Mouse (Mus musculus): Measurements from ENCODE around the gene Gm10944. TPM values are rescaled to one million over a fixed set of nuclear protein-coding genes. Genes with fewer than 3 reads are reported as not detected.

Gm10944 gene
- polyA plus RNA-seq, 1 experiment from 2014 or later: not detected

DNA sequence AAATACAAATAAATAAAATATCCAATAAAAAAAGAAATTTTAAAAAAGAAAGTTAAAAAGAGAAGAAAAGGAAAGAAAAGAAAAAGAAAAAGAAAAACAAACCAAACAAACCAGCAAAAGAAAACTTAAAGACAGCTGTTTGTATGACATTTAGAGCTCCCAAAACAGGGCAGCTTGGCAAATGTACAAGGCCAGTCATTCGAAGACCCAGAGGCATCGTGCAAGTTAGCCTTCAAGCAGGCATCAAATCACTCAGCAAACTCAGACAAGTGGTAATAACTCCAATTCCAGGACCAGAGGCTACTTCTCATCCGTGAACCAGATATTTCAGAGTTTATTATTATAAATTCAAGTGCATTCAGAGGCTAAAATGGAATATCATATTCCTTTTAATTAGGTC, 45.4 kb downstream of the Gm10944 start:
- no peak for DNase-seq (ENCODE audit: extremely low spot score, low spot score)
- Histone ChIP-seq H3K4me1 (peaks cover 4% of the 10 kb centered on the region; the same call in 1 of the 2 replicates), H3K4me3 (no peak overlapping the region), H3K9me3 (no peaks in the 10 kb centered on the region), H3K36me3 (replicated peaks) (no peaks in the 10 kb centered on the region), H3K27me3 (ENCODE audit: poor library complexity, severe bottlenecking) (no peaks in the 10 kb centered on the region), H3K27ac (no peak overlapping the region)
- 87% methylated on average over 3 of the region's 3 CpGs for WGBS

Other genes with a start within 250 kb of the Gm10944 start
- 0.11 and 0.19 TPM in 2 replicates for gene Adgb, start 209.0 kb upstream of the Gm10944 start, polyA plus RNA-seq (2016; fragmentation: Nextera tagmentation; extraction: Ambion mirVana)
- 7.1 and 9.8 TPM in 2 replicates for gene Rab32, start 123.1 kb upstream of the Gm10944 start, polyA plus RNA-seq (2016; fragmentation: Nextera tagmentation; extraction: Ambion mirVana)

Data from forebrain, embryonic 10.5 days (tissue).